Mouse (Mus musculus): ENCODE measurements around the gene Med13l. TPM values are rescaled to one million over a fixed set of nuclear protein-coding genes. Genes with fewer than 3 reads are reported as not detected.

Med13l gene
- polyA plus RNA-seq (2015; fragmentation: Nextera tagmentation; extraction: Ambion mirVana) = 9.1 and 9.3 TPM in 2 replicates

- Histone ChIP-seq H3K27me3 (peaks cover 20% of the 10 kb centered on the region; the same call in 1 of the 2 replicates), H3K4me2 (peak within 1 kb of the TSS; percentile 87), H3K36me3 (no peaks in the 10 kb centered on the region), H3K27ac (peak within 1 kb of the TSS; percentile 92), H3K4me1 (peaks cover 35% of the 10 kb centered on the region), H3K9me3 (no peaks in the 10 kb centered on the region), H3K4me3 (peak within 1 kb of the TSS; percentile 88), H3K9ac (peak within 1 kb of the TSS; percentile 92)
- ATAC-seq (ENCODE audit: borderline replicate concordance, extremely low read depth, low FRiP score, low TSS enrichment) = peak; percentile 75; the same call in 1 of the 2 replicates
- 0% methylated on average over 53 of the region's 120 CpGs for WGBS
These were observed at the start of gene Med13l for GRCm38 (mm10) chr5:118560385-118561085. Gene Med13l, plus strand, starts transcription at chr5:118560679.

GRCm38 (mm10) chr5:118510969-118511368 is 49.5 kb upstream of the Med13l start:
- peaks cover 33% of the 10 kb centered on the region for H3K4me1 ChIP-seq
- no peak overlapping the region for H3K9ac ChIP-seq
- no peak overlapping the region for H3K4me3 ChIP-seq
- WGBS = 84% methylated on average over 4 of the region's 4 CpGs
- H3K27ac ChIP-seq = no peak overlapping the region
- no peaks in the 10 kb centered on the region for H3K27me3 ChIP-seq
- ATAC-seq (ENCODE audit: borderline replicate concordance, extremely low read depth, low FRiP score, low TSS enrichment) = no peak
- no peak overlapping the region for H3K4me2 ChIP-seq
- no peaks in the 10 kb centered on the region for H3K9me3 ChIP-seq
- H3K36me3 ChIP-seq = no peaks in the 10 kb centered on the region

GRCm38 (mm10) chr5:118513005-118513404 is 47.5 kb upstream of the Med13l start:
- Histone ChIP-seq H3K4me3 (no peak overlapping the region), H3K4me2 (no peak overlapping the region), H3K36me3 (no peaks in the 10 kb centered on the region), H3K27ac (peak overlapping the region; percentile 89), H3K27me3 (no peaks in the 10 kb centered on the region), H3K4me1 (peaks cover 42% of the 10 kb centered on the region), H3K9me3 (no peaks in the 10 kb centered on the region), H3K9ac (no peak overlapping the region)
- WGBS = 57% methylated on average over 1 of the region's 1 CpGs
- no peak for ATAC-seq (ENCODE audit: borderline replicate concordance, extremely low read depth, low FRiP score, low TSS enrichment)

GRCm38 (mm10) chr5:118513629-118514526 is 46.6 kb upstream of the Med13l start:
- peak overlapping the region; percentile 89 for H3K27ac ChIP-seq
- H3K27me3 ChIP-seq = no peaks in the 10 kb centered on the region
- peak overlapping the region; percentile 37 for H3K4me3 ChIP-seq
- H3K9ac ChIP-seq = peak overlapping the region; percentile 40
- no peaks in the 10 kb centered on the region for H3K9me3 ChIP-seq
- H3K4me1 ChIP-seq = peaks cover 42% of the 10 kb centered on the region
- ATAC-seq (ENCODE audit: borderline replicate concordance, extremely low read depth, low FRiP score, low TSS enrichment) = peak; percentile 67; the same call in 1 of the 2 replicates
- peak overlapping the region; percentile 71 for H3K4me2 ChIP-seq
- H3K36me3 ChIP-seq = no peaks in the 10 kb centered on the region
- 2% methylated on average over 43 of the region's 43 CpGs for WGBS

GRCm38 (mm10) chr5:118514527-118514831 is 46.0 kb upstream of the Med13l start:
- ATAC-seq (ENCODE audit: borderline replicate concordance, extremely low read depth, low FRiP score, low TSS enrichment) = no peak
- Histone ChIP-seq H3K36me3 (no peaks in the 10 kb centered on the region), H3K4me3 (peak overlapping the region; percentile 37), H3K27ac (peak overlapping the region; percentile 89), H3K4me1 (peaks cover 42% of the 10 kb centered on the region), H3K4me2 (peak overlapping the region; percentile 71), H3K9me3 (no peaks in the 10 kb centered on the region), H3K27me3 (no peaks in the 10 kb centered on the region), H3K9ac (peak overlapping the region; percentile 40)
- 7% methylated on average over 9 of the region's 9 CpGs for WGBS

GRCm38 (mm10) chr5:118514842-118515241 is 45.6 kb upstream of the Med13l start:
- Histone ChIP-seq H3K9ac (peak overlapping the region; percentile 40; the same call in 1 of the 2 replicates), H3K27me3 (no peaks in the 10 kb centered on the region), H3K4me1 (peaks cover 42% of the 10 kb centered on the region), H3K9me3 (no peaks in the 10 kb centered on the region), H3K27ac (peak overlapping the region; percentile 89), H3K36me3 (no peaks in the 10 kb centered on the region), H3K4me2 (peak overlapping the region; percentile 71), H3K4me3 (peak overlapping the region; percentile 37)
- 18% methylated on average over 5 of the region's 5 CpGs for whole genome bisulfite sequencing
- ATAC-seq (ENCODE audit: borderline replicate concordance, extremely low read depth, low FRiP score, low TSS enrichment) = no peak

GRCm38 (mm10) chr5:118515280-118515721 is 45.2 kb upstream of the Med13l start:
- no peaks in the 10 kb centered on the region for H3K36me3 ChIP-seq
- no peaks in the 10 kb centered on the region for H3K27me3 ChIP-seq
- ATAC-seq (ENCODE audit: borderline replicate concordance, extremely low read depth, low FRiP score, low TSS enrichment) = peak; percentile 52
- peaks cover 42% of the 10 kb centered on the region for H3K4me1 ChIP-seq
- no peaks in the 10 kb centered on the region for H3K9me3 ChIP-seq
- 12% methylated on average over 11 of the region's 11 CpGs for WGBS
- peak overlapping the region; percentile 89 for H3K27ac ChIP-seq
- H3K4me2 ChIP-seq = peak overlapping the region; percentile 71
- no peak overlapping the region for H3K9ac ChIP-seq
- H3K4me3 ChIP-seq = no peak overlapping the region

GRCm38 (mm10) chr5:118516066-118516465 is 44.4 kb upstream of the Med13l start:
- Histone ChIP-seq H3K4me1 (peaks cover 42% of the 10 kb centered on the region), H3K27me3 (no peaks in the 10 kb centered on the region), H3K9ac (no peak overlapping the region), H3K27ac (peak overlapping the region; percentile 89), H3K36me3 (no peaks in the 10 kb centered on the region), H3K9me3 (no peaks in the 10 kb centered on the region), H3K4me3 (no peak overlapping the region), H3K4me2 (no peak overlapping the region)
- no peak for ATAC-seq (ENCODE audit: borderline replicate concordance, extremely low read depth, low FRiP score, low TSS enrichment)
- 76% methylated on average over 6 of the region's 6 CpGs for WGBS

- no peak for ATAC-seq (ENCODE audit: borderline replicate concordance, extremely low read depth, low FRiP score, low TSS enrichment)
- Histone ChIP-seq H3K9ac (no peak overlapping the region), H3K4me2 (no peak overlapping the region), H3K27me3 (no peaks in the 10 kb centered on the region), H3K9me3 (no peaks in the 10 kb centered on the region), H3K4me1 (peaks cover 42% of the 10 kb centered on the region), H3K27ac (no peak overlapping the region), H3K4me3 (no peak overlapping the region), H3K36me3 (no peaks in the 10 kb centered on the region)
- 36% methylated on average over 6 of the region's 6 CpGs for WGBS
These were observed 44.0 kb upstream of the Med13l start for GRCm38 (mm10) chr5:118516470-118516869.

- Histone ChIP-seq H3K27me3 (no peaks in the 10 kb centered on the region; the same call in 1 of the 2 replicates), H3K4me3 (no peak overlapping the region), H3K27ac (no peak overlapping the region), H3K9ac (no peak overlapping the region), H3K36me3 (no peaks in the 10 kb centered on the region), H3K9me3 (no peaks in the 10 kb centered on the region), H3K4me1 (peaks cover 14% of the 10 kb centered on the region), H3K4me2 (no peak overlapping the region)
- no peak for ATAC-seq (ENCODE audit: borderline replicate concordance, extremely low read depth, low FRiP score, low TSS enrichment)
- 80% methylated on average over 3 of the region's 3 CpGs for WGBS
These were observed 40.0 kb upstream of the Med13l start for GRCm38 (mm10) chr5:118520457-118520856.

- no peak overlapping the region for H3K4me3 ChIP-seq
- H3K4me2 ChIP-seq = no peak overlapping the region
- WGBS = 75% methylated on average over 7 of the region's 7 CpGs
- H3K9ac ChIP-seq = no peak overlapping the region
- no peaks in the 10 kb centered on the region for H3K4me1 ChIP-seq
- ATAC-seq (ENCODE audit: borderline replicate concordance, extremely low read depth, low FRiP score, low TSS enrichment) = no peak
- no peaks in the 10 kb centered on the region for H3K9me3 ChIP-seq
- no peak overlapping the region for H3K27ac ChIP-seq
- no peaks in the 10 kb centered on the region; the same call in 1 of the 2 replicates for H3K27me3 ChIP-seq
- no peaks in the 10 kb centered on the region for H3K36me3 ChIP-seq
These were observed 36.1 kb upstream of the Med13l start for GRCm38 (mm10) chr5:118524400-118524799.

- WGBS = 73% methylated on average over 6 of the region's 6 CpGs
- Histone ChIP-seq H3K36me3 (no peaks in the 10 kb centered on the region), H3K27me3 (no peaks in the 10 kb centered on the region; the same call in 1 of the 2 replicates), H3K4me2 (no peak overlapping the region), H3K4me3 (no peak overlapping the region), H3K9ac (no peak overlapping the region), H3K27ac (no peak overlapping the region), H3K4me1 (no peaks in the 10 kb centered on the region), H3K9me3 (no peaks in the 10 kb centered on the region)
- ATAC-seq (ENCODE audit: borderline replicate concordance, extremely low read depth, low FRiP score, low TSS enrichment) = no peak
These were observed 34.8 kb upstream of the Med13l start for GRCm38 (mm10) chr5:118525634-118526033.

All from lung, embryonic 15.5 days (tissue).